Comparison of ENCODE assay signal across 8 mouse cellular contexts in genomic region chr4:22017656-22018379, GRCm38 (mm10).
A peak's percentile ranks its signal among the peaks of the same experiment; 100 is the strongest.
DNase-seq lines count a peak whose midpoint lies in the region; ATAC-seq and TF ChIP-seq lines count a peak whose summit lies in the region.

No protein-coding gene starts in this region.

- H3K9me3 ChIP-seq in lung, embryonic 14.5 days (ENCODE audit: low read depth, low read length) = no peaks in the 10 kb centered on the region
- H3K9me3 ChIP-seq in forebrain, embryonic 13.5 days (replicated peaks) = no peaks in the 10 kb centered on the region
- H3K9me3 ChIP-seq in hindbrain, embryonic 16.5 days (ENCODE audit: control insufficient read depth, low read length) = no peaks in the 10 kb centered on the region

- H3K36me3 ChIP-seq in lung, embryonic 14.5 days (ENCODE audit: insufficient read depth) = no peaks in the 10 kb centered on the region
- H3K36me3 ChIP-seq in forebrain, embryonic 13.5 days (ENCODE audit: poor library complexity, severe bottlenecking) = no peaks in the 10 kb centered on the region
- H3K36me3 ChIP-seq in hindbrain, embryonic 16.5 days (ENCODE audit: control insufficient read depth, insufficient read depth, low read length) = no peaks in the 10 kb centered on the region

- TF ChIP-seq CTCF in lung, embryonic 14.5 days (IDR thresholded peaks at IDR 0.05; ENCODE audit: low read depth) = peak; percentile 75
- no peak for TF ChIP-seq CTCF in lung, adult 2 months (IDR thresholded peaks at IDR 0.05; ENCODE audit: insufficient read depth, low read length)
- peak; percentile 57; the same call in 1 of the 2 replicates for TF ChIP-seq CTCF in brain, embryonic 14.5 days (IDR thresholded peaks at IDR 0.05; ENCODE audit: borderline replicate concordance, extremely low read depth, insufficient read depth, insufficient read length)

- WGBS in lung, embryonic 14.5 days = 10% methylated on average over 9 of the region's 9 CpGs
- 11% methylated on average over 9 of the region's 9 CpGs for WGBS in lung, adult 2 months
- WGBS in forebrain, embryonic 13.5 days = 13% methylated on average over 9 of the region's 9 CpGs
- 7% methylated on average over 9 of the region's 9 CpGs for WGBS in hindbrain, embryonic 16.5 days

- H3K9ac ChIP-seq in lung, embryonic 14.5 days = no peak overlapping the region
- no peak overlapping the region for H3K9ac ChIP-seq in forebrain, embryonic 13.5 days
- H3K9ac ChIP-seq in hindbrain, embryonic 16.5 days (ENCODE audit: low read depth, low read length) = 0 out of 2 replicates have a peak overlapping the region, but pooled peaks have one; percentile 23

- H3K27me3 ChIP-seq in lung, embryonic 14.5 days (ENCODE audit: insufficient read depth, low read length) = no peaks in the 10 kb centered on the region
- H3K27me3 ChIP-seq in forebrain, embryonic 13.5 days = no peaks in the 10 kb centered on the region
- no peaks in the 10 kb centered on the region for H3K27me3 ChIP-seq in hindbrain, embryonic 16.5 days (replicated peaks; ENCODE audit: control insufficient read depth, insufficient read depth, low read length)

- TF ChIP-seq POLR2A in lung, adult 2 months (IDR thresholded peaks at IDR 0.05; ENCODE audit: borderline replicate concordance, extremely low read depth, low read depth, low read length) = no peak
- TF ChIP-seq POLR2A in brain, embryonic 14.5 days (IDR thresholded peaks at IDR 0.05; ENCODE audit: borderline replicate concordance, extremely low read depth, insufficient read depth, insufficient read length, poor library complexity, severe bottlenecking) = no peak

- no peak overlapping the region for H3K27ac ChIP-seq in lung, embryonic 14.5 days (ENCODE audit: low read depth)
- H3K27ac ChIP-seq in forebrain, embryonic 13.5 days = no peak overlapping the region
- H3K27ac ChIP-seq in hindbrain, embryonic 16.5 days (ENCODE audit: low read depth, low read length) = no peak overlapping the region

- no peak overlapping the region for H3K4me3 ChIP-seq in lung, embryonic 14.5 days (ENCODE audit: low read depth, low read length)
- H3K4me3 ChIP-seq in lung, adult 2 months (replicated peaks; ENCODE audit: extremely low read depth, low read depth, low read length) = no peak overlapping the region
- no peak overlapping the region for H3K4me3 ChIP-seq in forebrain, embryonic 13.5 days
- H3K4me3 ChIP-seq in hindbrain, embryonic 16.5 days (ENCODE audit: low read length) = no peak overlapping the region

- H3K4me1 ChIP-seq in lung, embryonic 14.5 days (ENCODE audit: insufficient read depth) = no peaks in the 10 kb centered on the region
- no peaks in the 10 kb centered on the region for H3K4me1 ChIP-seq in lung, adult 2 months (ENCODE audit: control insufficient read depth, insufficient read depth, low read length)
- 0 out of 2 replicates have a peak, but pooled peaks cover 5% of the 10 kb centered on the region for H3K4me1 ChIP-seq in forebrain, embryonic 13.5 days
- peaks cover 3% of the 10 kb centered on the region for H3K4me1 ChIP-seq in hindbrain, embryonic 16.5 days (ENCODE audit: control insufficient read depth, insufficient read depth, low read depth, low read length)

- ATAC-seq in lung, embryonic 14.5 days (ENCODE audit: insufficient read depth) = peak; percentile 65; the same call in 1 of the 2 replicates
- ATAC-seq in forebrain, embryonic 13.5 days = peak; percentile 84
- ATAC-seq in hindbrain, embryonic 16.5 days = peak; percentile 87
- no peak for ATAC-seq in activated CD4-positive, CD25-positive, alpha-beta regulatory T cell, adult 4 months

- peak; percentile 91 for DNase-seq in lung, embryonic 14.5 days
- DNase-seq in lung, adult 2 months = no peak
- DNase-seq in brain, embryonic 14.5 days (ENCODE audit: low read depth) = peak; percentile 93
- DNase-seq in left cerebral cortex, adult 8-10 months (ENCODE audit: low spot score in 2 of 2) = peak; percentile 28 to 44
- DNase-seq in naive thymus-derived CD4-positive, alpha-beta T cell, adult 2 months (ENCODE audit: low read depth) = peak; percentile 15

- H3K4me2 ChIP-seq in lung, embryonic 14.5 days = no peak overlapping the region
- no peak overlapping the region for H3K4me2 ChIP-seq in forebrain, embryonic 13.5 days
- H3K4me2 ChIP-seq in hindbrain, embryonic 16.5 days (ENCODE audit: low read length) = peak overlapping the region; percentile 40
